Mouse (Mus musculus): Measurements from ENCODE around the gene Napsa.
A peak's percentile ranks its signal among the peaks of the same experiment; 100 is the strongest.

Gene Napsa

DNA sequence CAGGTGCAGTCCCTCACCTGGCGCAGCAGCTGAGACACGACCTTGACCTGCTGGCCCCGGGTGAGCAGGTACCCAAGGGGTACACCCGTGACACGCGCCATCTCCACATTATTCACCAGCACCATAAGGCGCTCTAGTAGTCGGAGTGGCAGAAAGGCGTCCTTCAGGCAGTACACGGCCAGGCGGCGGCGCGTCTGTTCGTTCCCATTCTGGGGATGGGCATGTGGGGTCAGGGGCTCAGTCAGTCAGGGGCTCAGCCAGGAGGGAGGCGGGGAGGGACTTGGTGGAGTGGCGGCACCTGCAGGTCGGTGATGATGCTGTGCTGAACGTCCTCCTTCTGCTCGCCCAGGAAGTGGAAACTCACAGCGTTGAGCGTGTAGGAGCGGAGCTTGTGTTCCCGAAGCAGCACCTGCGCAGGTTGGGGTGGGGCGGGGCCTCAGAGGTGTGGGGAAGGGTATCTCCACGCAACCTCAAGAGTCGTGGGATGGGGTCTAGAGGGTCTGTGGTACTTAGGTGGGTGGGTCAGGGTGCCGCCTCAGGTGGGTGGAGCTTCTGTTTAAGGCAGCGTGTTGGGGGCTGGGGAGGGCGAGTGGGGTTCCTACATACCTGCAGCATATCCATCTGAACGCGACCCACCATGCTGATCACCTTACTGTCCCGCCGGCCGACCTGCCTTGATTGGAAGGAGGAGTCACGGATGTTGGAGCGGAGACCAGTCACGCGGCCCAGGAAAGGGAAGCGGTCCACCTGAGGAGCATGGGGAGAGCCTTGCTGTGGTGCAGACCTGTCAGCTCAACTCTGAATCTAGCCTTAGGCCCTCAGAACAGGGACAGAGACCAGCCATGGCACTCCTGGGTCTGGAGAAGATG lies 33.2 kb upstream of the Napsa start:
- ATAC-seq (ENCODE audit: low TSS enrichment): no peak

DNA sequence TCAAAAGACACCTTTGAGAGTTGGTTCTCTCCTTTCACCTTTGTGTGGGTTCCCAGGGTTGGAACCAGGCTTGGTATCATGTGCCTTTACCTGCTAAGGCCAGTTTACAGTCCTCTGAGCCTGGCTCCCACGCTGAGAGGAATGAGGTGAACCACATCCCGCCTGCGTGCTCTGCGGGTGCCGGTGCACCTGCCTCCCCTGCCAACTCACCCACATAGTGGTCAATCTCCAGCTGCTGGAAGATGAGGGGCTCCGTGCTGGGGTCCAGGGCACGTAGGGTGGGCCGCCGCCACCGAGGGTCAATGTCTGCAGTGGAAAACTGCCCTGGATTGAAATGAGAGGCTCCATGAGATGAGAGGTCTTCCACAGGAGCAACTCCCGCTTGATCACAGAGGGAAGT lies 29.6 kb upstream of the Napsa start:
- no peak for ATAC-seq (ENCODE audit: low TSS enrichment)

DNA sequence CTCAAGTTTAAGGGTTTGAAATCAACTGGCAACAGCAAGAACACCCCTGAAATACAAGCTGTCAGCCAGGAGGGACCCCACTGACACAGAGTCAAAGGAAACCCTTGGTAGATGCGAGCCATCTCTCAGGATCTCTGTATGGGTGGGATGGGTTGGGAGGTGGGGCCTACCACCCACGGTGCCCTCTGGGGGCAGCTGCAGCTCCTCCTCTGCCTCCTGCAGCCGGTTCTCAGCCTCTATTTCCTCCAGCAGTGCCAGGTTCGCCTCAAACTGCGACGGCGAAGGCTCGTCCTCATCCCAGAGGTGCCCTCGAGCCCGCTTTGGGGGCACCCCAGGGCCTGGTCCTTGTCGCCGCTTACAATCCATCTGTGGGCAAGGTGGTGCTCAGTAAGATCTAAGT lies 29.1 kb upstream of the Napsa start:
- ATAC-seq (ENCODE audit: low TSS enrichment): no peak

DNA sequence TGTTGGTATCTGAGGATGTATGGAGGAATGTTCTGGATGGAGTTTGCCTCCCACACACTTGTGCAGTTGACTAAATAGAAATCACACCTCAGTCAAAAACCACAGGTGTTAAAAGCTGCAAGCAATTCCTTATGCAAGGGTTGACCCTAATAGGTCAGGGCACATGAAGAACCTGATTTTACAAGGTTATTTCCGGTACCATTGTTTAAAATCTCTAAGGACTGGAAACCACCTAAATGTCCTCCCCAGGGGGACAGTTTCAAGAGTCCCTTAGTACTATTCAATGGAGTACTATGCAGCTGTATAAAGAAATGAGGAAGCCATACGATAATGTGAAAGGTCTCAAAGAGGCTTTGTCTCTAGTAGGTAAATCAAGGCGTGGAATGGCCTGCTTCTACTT lies 25.9 kb upstream of the Napsa start:
- no peak for ATAC-seq (ENCODE audit: low TSS enrichment)

DNA sequence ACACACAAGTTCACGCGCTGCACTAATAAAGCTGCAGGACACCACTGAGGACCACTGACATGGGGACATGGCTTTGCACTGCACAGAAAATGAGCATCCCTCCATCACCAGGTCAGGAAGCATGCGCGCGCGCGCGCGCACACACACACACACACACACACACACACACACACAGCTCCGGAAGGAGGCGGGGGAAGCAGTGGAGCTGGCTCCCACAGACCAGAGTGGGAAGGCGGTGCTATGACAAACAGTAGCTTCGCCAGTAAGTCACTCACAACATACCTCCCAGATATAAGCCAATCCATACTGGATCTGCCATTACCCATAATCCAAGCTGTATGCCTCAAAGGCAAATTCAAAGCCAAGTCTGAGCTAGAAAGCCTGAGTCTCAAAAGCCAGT lies 25.1 kb upstream of the Napsa start:
- no peak for ATAC-seq (ENCODE audit: low TSS enrichment)

DNA sequence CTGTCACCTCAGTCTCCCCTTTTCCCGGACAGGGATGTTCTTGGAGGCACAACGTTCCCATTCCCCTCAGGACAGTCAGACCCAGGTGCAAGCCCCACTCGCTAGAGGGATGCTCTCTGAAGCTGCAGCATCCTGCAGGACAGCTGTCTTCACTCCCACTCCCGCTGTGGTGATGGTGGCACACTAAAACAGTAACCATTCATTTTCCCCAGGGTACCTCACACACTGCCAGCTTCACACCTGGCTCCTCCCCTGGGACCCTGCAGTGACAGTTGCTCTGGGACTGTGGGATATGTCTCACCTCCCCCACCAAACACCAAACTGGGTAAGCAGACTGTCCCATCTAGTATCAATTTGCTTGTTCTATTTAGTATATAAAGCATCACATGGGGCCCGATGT lies 24.5 kb upstream of the Napsa start:
- no peak for ATAC-seq (ENCODE audit: low TSS enrichment)

DNA sequence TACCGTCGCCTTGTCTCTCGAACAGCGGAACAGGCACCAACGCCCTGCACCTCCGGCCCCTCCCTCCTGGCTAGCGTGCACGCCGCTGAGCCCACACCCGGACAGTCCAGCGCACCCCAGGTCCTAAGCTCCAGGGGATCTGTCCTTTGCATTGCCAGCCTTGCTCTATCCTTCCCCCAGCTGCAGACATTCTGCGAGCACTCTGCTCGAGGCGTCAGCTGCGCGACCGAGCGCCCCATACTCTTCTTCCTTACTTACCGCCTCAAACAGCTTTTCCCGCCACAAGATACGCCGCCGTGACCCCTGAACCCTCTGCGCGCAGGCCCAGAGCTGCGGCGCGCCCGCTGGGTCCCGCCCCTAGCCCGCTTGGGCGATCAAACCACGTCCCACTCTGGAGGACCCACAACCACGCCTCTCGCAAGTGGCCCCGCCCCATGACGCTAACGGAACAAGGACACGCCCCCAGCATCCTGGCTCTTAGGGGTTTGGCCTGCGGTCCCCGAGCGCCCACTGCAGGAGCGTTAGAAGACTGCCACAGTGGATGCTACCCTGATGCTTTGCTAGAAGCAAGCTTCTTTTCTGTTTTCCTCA lies 23.6 kb upstream of the Napsa start, which contains the start of gene Pold1:
Gene Pold1, minus strand, starts transcription at position 353 of the 591 bp plus-strand sequence.
- ATAC-seq (ENCODE audit: low TSS enrichment): peak; percentile 93

DNA sequence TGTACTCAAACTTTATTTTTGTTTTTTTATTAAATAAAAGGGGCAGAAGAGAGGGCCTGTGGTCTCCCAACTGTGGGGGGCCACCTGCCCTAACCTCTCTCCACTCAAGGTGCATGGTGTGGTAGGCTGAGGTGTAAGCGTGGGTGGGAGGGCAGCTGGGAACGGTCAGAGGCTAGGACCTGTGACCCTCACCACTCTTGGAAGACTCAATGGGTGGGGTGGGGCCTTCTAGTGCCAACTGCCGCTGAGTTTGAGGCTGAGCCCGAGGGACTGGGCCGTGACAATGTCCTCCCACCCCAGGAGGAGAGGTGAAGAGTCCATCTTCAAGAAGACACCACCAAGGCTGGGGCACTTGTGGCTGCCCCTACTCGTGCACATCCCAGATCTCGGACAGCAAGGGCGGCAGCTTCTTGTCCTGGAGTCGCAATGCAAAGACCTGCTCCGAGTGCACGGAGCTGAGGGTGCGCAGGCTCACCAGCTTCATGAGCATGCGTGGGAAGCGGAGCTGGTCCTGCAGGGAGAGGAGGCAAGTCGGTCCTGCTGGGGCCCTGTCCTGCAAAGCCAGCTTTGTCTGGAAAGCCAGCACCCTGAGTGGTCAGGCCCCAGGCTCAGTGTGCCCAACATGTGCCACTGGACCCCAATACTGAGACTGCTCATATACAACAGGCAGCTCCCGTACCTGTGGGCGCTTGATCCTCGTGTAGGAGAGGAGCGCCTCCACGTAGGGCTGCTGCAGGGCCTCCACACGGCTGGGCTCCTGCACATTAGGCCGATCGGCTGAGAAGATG lies 22.4 kb upstream of the Napsa start:
- no peak for ATAC-seq (ENCODE audit: low TSS enrichment)

DNA sequence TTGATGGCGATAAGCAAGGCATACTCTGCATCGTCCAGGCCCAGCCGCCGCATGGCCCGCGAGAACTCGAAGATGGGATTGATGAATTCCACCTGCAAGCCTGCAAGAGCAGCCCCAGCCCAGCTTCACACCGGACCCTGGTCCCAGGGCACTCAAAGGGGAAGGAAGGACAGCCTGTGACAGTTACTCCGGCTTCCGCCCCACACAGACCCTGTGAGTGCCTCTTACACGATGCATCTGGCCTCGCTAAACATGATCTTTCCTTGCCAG lies 21.8 kb upstream of the Napsa start:
- ATAC-seq (ENCODE audit: low TSS enrichment): no peak

DNA sequence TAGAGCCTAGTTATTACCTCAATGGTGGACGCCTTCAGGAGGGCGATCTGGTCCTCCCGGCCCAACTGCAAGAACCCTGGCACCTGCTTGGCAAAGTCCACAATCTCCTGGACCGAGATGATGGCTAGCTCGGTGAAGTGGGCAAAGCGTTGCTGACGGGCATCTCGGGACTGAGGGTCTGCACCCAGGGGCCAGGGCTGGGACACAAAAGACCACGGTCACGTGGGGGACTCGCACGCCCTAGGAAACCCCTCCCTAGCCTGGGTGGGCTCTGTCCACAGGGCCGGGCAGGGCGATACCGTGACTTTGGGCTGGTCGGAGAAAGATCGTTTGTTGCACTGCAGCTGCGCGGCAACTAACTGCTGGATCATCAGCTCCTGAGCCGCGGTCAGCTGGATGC lies 20.9 kb upstream of the Napsa start:
- ATAC-seq (ENCODE audit: low TSS enrichment): no peak

DNA sequence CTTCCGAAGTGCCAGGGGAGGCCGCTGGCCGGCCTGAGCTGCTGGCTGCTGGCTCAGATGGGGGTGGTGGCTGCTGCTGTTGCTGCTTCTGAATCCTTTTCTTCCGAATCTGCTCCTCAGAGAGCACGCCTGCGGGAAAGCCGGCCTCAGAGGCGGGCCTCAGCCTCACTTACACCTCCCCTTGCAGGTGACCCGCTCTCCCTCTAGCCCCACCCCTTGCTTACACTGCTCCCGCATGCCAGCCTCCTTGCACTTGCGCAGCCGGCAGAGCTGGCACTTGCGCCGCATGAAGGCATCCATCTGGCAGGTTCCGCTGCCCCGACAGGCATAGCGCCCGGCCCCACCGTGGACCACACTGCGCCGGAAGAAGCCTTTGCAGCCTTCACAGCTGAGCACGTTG lies 20.4 kb upstream of the Napsa start:
- ATAC-seq (ENCODE audit: low TSS enrichment): no peak

DNA sequence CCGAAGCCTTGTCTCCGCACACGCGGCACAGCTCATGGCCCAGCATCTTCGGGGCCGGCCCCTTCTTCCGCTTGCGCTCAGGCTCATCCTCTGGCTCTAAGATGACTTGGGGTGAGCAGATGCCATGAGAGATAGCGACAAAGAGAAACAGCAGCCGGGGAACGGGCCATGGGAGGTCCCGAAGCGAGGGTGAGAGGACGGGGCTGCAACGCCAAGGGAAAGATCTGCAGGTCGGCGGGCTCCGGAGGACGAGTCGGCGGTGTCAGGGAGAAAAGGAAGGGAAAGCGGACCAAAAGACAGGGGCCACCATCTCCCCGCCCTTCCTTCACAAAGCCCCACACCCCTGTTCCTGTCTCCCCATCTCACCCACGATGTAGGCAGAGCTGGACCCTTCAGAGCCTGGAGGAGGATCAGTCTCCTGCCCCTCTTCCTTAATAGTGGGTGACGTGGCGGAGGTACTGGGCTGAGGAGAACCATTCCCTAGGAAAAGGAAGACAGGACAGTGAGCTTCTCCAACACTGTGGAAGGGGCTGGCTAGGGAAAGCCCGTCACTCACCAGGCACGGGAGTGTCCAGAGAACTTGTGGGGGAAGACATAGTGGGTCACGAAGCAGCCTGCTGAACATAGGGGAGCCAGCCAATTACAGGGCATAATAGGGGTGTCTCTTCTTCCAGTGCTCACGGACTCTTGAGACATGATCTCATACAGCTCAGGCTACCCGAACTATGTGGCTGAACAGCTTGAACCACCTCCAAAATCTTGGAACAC lies 19.9 kb upstream of the Napsa start:
- no peak for ATAC-seq (ENCODE audit: low TSS enrichment)

DNA sequence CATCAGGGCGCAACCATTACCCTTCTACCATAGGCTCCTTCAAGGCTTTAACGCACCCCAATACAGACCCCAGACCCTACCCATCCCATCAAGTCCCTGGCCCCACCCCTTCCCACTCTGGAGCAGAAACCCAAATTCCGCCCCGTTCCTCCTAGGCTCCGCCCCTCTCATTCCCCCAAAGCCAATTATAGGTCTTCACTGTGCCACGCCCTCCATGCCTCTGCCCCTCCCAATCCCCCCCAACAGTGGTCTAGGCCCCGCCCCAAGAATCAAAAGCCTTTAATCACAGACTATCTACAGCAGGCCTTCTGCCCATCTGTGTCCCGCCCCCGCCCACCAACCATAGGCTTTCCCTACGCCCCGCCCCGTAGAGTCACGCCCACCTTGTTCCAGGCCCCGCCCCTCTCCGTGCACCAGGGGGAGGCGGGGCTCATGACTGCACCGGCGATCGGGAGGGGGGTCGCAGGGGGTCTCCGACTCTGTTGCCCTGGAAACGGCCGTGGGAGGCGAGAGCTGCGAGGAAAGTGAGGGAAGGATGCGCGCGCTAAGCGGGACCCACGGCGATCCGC lies 18.9 kb upstream of the Napsa start:
- ATAC-seq (ENCODE audit: low TSS enrichment): 0 out of 2 replicates have a peak, but pooled peaks have one; percentile 15

DNA sequence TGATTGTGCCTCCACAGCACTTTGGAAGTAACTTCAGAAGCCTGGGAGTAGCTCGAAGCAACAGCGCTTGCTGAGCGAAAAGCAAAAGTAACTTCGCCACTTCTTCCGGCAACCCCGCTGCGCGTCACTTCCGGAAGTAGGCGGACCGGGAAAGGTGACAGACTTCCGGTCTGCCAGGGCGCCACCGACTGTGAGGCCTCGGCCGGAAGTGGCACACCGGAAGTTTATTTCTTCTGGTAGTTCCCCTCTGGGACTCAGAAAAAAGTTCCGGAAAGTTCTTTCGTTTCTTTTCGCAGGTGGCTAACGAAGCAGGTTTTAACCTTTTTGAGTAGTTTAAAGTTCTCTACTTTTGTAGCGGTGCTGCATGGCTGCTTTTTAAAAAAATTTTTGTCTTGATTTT lies 18.4 kb upstream of the Napsa start, which contains the start of gene Nr1h2:
Gene Nr1h2, minus strand, starts transcription at position 126 of the 400 bp plus-strand sequence.
- peak; percentile 92 for ATAC-seq (ENCODE audit: low TSS enrichment)

DNA sequence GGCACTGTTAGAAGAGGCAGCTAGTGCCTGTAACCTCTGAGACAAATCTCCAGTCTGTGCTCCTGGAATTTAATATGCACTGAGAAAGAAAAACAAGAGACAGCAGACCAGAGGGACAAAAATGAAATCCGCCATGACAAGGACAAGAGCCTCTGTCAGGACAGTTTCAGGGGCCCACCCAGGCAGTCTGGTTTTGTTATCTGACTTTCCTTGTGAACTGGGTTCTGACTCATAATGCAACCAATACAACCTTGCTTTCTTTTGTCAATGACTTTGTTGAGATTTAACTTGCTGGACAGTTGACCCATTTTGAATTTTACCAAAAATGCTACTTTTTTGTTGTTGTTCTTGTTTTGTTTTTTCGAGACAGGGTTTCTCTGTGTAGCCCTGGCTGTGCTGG lies 14.6 kb upstream of the Napsa start:
- no peak for ATAC-seq (ENCODE audit: low TSS enrichment)

DNA sequence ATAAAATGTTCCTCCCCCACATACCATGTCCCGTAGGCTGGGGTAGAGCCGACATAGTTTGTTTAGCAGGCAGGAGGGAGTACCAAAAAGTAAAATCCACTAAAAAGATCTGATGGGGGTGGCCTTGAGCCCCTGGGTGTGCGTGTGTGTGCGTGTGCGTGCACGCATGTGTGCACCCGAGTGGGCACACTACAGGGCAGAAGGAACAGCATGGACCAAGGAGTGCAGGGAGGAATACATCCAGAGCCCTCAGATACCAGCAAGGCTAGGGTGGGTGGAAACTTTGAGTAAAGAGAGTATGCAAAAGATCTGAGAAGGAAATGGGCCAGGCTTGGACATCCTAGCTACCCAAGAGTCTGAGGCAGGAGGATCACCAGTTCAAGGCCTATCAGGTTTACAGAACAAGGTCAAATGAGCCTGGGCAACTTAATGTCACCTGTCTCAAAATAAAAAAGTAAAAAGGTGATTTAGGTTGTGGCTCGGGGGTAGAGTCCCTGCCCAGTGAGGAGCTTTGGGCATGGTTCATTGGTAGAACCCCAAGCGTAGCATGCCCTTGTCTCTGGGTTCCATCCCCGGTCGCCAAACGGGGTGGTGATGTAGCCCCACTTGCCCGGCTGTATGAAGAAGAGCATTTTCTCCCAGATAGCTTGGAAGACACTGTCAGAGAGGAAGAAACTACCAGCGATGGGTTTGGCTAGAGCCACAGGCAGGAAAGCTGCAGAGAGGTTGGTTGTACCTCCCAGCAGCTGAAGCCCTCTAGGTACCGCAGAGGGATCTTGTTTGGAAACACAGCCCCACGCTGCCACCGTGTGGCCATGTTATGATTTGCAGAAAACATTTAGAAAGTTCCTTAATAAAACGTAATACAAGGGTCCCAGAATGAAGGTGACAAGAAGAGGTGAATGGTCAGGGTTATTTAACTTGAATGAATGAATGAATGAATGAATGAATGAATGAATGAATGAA lies 11.5 kb upstream of the Napsa start:
- ATAC-seq (ENCODE audit: low TSS enrichment): peak; percentile 65; the same call in 1 of the 2 replicates

DNA sequence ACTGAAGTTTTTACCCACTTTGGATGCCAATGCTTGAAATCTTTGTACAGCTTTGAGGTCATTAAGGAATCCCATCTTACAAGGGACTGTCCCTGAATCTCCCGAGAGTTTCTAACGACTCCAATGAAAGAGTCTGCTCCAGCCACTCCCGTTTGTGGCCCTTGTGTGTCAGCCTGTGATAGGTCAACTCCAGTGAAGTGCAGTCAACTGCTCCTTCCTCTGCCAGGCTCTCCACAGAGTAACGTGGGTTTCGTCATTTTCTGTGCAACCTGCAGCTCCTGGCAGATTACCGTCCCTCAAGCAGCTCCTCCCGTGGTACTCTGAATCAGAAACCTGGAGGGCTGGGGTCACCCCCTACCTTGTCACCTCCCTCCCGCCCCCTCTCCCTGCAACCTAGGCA lies 8.9 kb upstream of the Napsa start:
- ATAC-seq (ENCODE audit: low TSS enrichment): no peak

DNA sequence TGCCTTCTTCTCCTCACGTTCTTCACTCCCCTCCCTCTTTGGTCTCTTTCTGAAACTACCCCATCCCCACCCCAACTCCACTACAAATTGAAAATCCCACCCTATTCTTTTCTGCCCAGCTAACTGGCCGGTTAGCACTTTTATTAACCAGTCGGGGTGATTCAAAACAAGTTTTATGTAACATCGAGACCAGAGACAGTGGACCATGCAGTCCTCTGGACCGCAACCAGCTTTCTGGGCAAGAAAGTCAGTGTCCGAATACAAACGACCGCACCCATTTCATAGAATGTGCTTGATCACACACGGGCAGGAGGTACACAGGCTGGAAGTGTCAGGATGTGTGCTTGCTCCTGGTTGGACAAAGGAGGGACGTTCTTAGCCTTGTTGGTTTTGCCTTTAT lies 7.7 kb upstream of the Napsa start:
- ATAC-seq (ENCODE audit: low TSS enrichment): no peak

DNA sequence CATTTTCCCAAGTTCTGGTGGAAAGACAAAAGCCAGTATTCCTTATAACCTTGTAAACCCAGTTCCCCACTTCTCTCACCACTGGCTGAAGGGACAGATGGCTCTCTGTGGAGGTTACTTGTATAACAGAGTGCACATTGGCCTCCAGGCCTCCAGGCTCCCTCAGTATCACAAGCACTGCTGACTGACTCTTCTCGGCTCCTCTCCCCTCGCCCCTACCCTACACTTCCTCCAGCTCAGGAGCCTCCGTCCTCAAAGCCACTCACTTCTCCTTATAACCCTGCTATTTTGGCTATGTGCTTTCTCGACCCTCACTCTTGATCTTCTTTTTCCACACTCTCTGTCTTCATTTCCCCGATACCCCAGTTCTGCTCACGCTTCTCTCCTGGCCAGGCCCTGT lies 6.8 kb upstream of the Napsa start:
- no peak for ATAC-seq (ENCODE audit: low TSS enrichment)

DNA sequence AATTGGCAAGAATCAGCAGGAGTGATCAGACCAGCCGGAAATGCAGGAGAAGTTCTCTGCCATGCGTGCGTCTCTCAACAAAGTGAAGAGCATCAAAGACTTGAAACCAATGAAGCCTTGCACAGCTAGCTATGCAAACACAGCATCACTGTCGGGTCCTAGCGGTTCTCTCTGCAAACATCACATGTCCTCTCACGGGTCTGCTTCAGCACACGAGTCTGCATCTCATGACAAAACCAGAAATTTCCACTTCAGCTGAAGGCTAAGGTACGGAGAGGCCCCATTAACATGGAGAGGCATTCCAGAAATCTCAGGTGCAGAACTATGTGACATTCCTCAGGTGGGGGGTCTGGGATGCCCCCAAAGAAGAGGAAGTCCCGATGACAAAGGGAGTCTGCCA lies 3.4 kb upstream of the Napsa start:
- ATAC-seq (ENCODE audit: low TSS enrichment): no peak

DNA sequence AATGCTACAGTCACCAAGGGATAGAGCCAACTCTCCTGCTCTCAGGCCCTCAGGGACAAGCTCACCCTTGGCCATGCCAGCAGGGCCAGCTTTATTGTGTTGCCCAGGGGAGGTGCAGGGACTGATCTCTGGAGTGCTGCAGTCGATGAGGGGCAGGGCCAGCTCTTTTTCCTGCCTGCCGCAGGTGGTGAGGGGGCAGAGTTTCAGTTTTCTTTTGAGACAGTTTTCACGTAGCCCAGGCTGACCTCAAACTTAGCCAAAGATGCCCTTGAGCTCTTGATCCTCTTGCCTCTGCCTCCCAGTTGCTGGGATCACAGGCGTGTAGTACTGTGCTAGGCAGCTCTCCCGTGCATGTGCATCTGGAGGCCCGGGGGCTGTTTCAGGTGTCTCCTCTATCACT lies 1.2 kb upstream of the Napsa start:
- no peak for ATAC-seq (ENCODE audit: low TSS enrichment)
